Mouse (Mus musculus) layer of hippocampus, adult 18-20 months (tissue): ENCODE data around the gene Zfp568. TPM values are rescaled to one million over a fixed set of nuclear protein-coding genes. Genes with fewer than 3 reads are reported as not detected.

ENCODE experiments used
- DNase-seq, 2 experiments: peaks; one replicate each; pipeline ENCODE4 v3.0.0; 2022; ENCODE audit warnings: low spot score in 2 of 2
- total RNA-seq, 2 experiments: library from RNA; stranded (reverse); gene quantifications; 2 replicates each; pipeline ENCODE4 v1.2.3; 2021

Gene Zfp568
- total RNA-seq, 2 experiments from 2014 or later, result 3.5 to 4.5 TPM

- peak; percentile 27 to 71 for DNase-seq
Measured at GRCm38 (mm10) chr7:30048126-30048525, 64.4 kb downstream of the Zfp568 start.

DNA sequence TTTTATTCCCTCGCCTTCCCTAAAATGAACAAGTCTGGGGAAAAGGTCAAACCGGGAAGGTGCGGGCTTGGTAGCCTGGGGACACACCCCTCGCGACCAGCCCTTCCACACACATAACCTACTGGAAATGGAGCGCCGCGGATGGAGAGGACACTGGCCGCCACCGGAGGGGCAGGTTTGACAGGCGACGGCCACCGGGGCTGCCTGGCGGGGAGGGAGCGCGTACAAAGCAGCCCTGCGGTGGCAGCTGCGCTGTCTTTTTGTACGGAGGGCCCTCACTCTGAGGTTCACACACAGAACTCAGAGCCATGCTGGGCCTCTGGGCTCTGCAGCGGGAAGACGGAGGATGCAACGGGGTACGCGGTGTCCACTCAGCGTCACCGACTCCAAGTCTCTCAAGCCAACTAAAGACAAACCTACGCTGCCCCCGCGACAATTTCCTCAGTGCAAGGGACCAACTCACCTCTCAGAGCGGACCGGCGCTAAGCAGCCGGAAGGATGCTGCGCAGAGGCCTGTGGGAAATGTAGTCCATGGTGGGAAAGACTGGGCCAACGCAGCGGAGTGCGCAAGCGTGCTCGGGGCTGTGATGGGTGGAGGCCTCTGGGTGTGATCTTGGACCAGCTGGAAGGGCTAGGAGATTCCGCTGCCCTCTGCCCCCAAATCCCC lies 67.3 kb downstream of the Zfp568 start, which contains the start of gene Zfp14:
Gene Zfp14 (minus strand): TSS at position 499 of the 667 bp plus-strand sequence.
- peak; percentile 91 to 95 for DNase-seq

- DNase-seq, result no peak
Measured at GRCm38 (mm10) chr7:30053591-30053990, 69.8 kb downstream of the Zfp568 start.

DNA sequence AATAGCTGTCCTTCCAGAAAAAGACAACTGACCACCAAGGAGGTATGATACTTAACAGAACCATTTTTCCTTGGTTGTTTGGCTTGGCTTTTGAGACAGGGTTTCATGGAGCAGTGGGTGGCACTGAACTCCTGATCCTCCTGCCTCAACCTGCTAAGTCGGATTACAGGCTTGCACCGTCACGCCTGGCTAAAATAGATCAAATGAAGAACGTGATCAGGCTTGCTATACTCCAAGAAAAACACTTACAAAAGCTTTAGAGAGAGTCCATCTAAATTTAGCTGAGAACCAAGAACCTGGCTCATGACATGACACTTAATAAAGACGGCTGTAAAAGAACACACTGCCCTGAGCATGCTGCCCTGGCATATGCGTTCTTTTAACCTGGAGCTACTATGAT lies 76.6 kb downstream of the Zfp568 start:
- DNase-seq, result no peak

- DNase-seq, result no peak
Measured at GRCm38 (mm10) chr7:30062478-30062877, 78.7 kb downstream of the Zfp568 start.

DNA sequence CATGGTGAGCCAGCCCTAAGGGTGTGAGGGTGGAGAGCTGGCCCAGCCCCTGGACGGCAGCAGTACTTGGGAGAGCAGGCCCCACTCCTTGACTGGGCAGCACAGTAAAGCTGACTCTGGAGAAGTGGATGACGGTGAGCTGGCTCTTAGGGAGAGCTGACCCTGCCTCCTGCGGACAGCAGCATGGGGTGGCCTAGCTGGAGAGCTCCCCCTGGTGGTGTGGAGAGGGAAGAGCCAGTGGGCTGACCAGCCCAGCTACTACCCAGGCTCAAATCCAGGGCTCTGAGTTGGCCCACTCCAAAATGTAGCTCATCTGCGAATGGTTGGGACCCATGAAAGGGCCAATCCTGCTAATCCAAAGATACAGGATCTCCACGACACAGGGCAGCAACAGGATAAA lies 80.9 kb downstream of the Zfp568 start:
- no peak for DNase-seq

DNA sequence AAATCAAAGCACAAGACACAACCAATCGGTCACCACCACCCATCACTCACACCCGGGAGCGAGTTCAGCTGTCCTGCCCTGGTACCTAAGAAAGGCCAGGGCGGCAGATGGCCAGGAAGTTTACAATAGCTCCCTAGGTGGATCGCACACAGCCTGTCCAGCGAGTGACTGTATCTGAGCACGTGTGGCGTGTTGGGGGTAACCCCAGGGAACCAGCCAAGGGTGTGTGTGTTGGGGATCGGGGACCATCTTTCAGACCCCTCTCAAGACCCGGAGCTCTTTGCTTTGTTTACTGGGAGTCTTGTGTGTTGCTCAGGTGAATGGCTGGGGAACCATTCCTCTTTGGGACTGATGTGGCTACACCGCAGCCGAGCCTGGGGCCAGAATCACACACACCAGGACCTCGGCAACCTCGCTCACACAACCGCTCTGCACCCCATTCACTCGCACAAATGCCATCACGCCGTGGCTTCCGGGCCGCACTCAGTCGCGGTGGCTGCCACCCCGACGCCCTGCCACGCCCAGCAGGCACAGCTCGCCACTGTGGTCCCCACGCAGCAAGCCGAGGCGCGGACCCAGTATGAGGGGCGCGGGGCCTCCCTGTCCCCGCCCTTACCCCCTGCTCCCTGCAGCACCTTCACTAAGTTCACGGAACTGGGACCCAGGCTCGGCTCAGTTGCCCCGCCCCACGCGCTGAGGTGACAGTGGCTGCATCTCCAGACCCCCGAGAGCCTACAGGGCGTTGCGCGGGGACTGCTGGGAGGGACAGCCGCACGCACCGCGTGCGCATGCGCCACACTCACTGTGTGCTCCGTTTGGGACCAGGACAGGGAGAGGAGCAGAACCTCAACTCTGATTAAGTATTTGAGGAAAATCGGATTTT lies 88.6 kb downstream of the Zfp568 start, which contains the start of gene Zfp82:
Gene Zfp82 (minus strand): TSS at position 755 of the 883 bp plus-strand sequence.
- DNase-seq, result peak; percentile 74 to 89

Other genes with a start within 250 kb of the Zfp568 start
- gene Zfp84, start 215.4 kb upstream of the Zfp568 start, total RNA-seq, result 10 to 100 TPM; 20.4 TPM
- gene Zfp30, start 200.0 kb upstream of the Zfp568 start, total RNA-seq, result 10 to 100 TPM; 10.3 to 10.6 TPM
- 10 to 100 TPM; 21.1 to 23.7 TPM for gene Zfp790, start 167.8 kb upstream of the Zfp568 start, total RNA-seq
- gene Zfp940, start 130.3 kb upstream of the Zfp568 start, total RNA-seq, result 10 to 100 TPM; 14.2 to 18.9 TPM
- gene Zfp420, start 124.0 kb upstream of the Zfp568 start, total RNA-seq, result 10 to 100 TPM; 17.4 to 21.0 TPM
- 10 to 100 TPM; 19.7 to 19.8 TPM for gene Zfp27, start 77.4 kb upstream of the Zfp568 start, total RNA-seq
- 10 to 100 TPM in 1 of 2 experiments, 1 to 10 TPM in 1; 8.0 to 10.0 TPM for gene Zfp383, start 75.7 kb upstream of the Zfp568 start, total RNA-seq
- 10 to 100 TPM; 15.4 to 18.1 TPM for gene Zfp74, start 29.9 kb upstream of the Zfp568 start, total RNA-seq
- 10 to 100 TPM in 1 of 2 experiments, 1 to 10 TPM in 1; 8.9 to 11.2 TPM for gene Zfp14, start 67.4 kb downstream of the Zfp568 start, total RNA-seq
- 1 to 10 TPM; 4.7 to 4.9 TPM for gene Zfp82, start 88.9 kb downstream of the Zfp568 start, total RNA-seq
- gene Gm26920, start 106.5 kb downstream of the Zfp568 start, total RNA-seq, result under 1 TPM in 1 of 2 experiments, not detected in 1; 0.64 TPM
- gene Zfp566, start 106.6 kb downstream of the Zfp568 start, total RNA-seq, result 1 to 10 TPM; 5.9 to 8.7 TPM
- 10 to 100 TPM; 75.7 to 78.3 TPM for gene Zfp260, start 110.8 kb downstream of the Zfp568 start, total RNA-seq
- gene Zfp382, start 138.0 kb downstream of the Zfp568 start, total RNA-seq, result 10 to 100 TPM; 29.8 to 34.3 TPM
- gene Zfp146, start 185.8 kb downstream of the Zfp568 start, total RNA-seq, result 10 to 100 TPM; 48.3 to 53.7 TPM
- gene Cox7a1, start 200.2 kb downstream of the Zfp568 start, total RNA-seq, result 1 to 10 TPM; 3.1 to 4.6 TPM
- 100 to 1,000 TPM; 205 to 227 TPM for gene Capns1, start 214.9 kb downstream of the Zfp568 start, total RNA-seq
- gene Polr2i, start 248.0 kb downstream of the Zfp568 start, total RNA-seq, result 10 to 100 TPM; 55.1 to 59.8 TPM
- 100 to 1,000 TPM; 128 to 131 TPM for gene Tbcb, start 248.3 kb downstream of the Zfp568 start, total RNA-seq